16 mouse cellular contexts compared by ENCODE assay signal in the genomic region with DNA sequence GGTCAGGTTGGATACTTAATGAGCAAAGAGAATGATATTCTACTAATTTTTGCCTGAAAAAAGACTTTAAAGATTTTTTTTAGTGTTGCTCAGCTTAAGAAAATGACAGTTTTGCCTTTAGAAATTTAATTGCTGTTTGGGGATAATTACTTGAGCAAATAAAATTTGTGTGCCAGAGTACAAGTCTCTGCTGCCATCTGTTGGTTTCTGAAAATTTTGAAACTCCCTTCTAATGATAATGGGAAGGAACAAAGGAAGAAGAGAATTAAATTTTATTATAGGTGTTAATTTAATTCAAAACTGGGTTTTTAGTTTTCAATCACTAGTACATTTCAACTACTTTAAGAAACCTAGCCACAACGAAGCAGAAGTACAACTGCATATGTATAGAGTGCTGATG.
"Had no signal": no experiment of that assay in that cellular context is flagged by ENCODE, and none has a peak within 500 bp of the region (broad histone marks: within the 10 kb centered on the region; RNA-seq: fewer than 3 reads in every experiment).

No protein-coding gene starts in this region.

- H3K9me3 ChIP-seq: liver, embryonic 13.5 days; midbrain, embryonic 15.5 days; neural tube, embryonic 13.5 days; stomach, embryonic 15.5 days had no signal

- H3K27me3 ChIP-seq: liver, embryonic 13.5 days; midbrain, embryonic 15.5 days; neural tube, embryonic 13.5 days; stomach, embryonic 15.5 days had no signal

- DNase-seq: kidney, adult 18-20 months; kidney, postnatal 25 days; liver, embryonic 13.5 days; lung, adult 2 months; lung, postnatal 14 days; retina, postnatal 1 day; right cerebral cortex, postnatal 25 days; spleen, adult 18-20 months; thymus, postnatal 25 days had no signal

- H3K4me1 ChIP-seq: liver, embryonic 13.5 days; midbrain, embryonic 15.5 days; neural tube, embryonic 13.5 days; stomach, embryonic 15.5 days had no signal

- ATAC-seq: intestine, embryonic 16.5 days; midbrain, embryonic 15.5 days had no signal

- H3K4me3 ChIP-seq: liver, embryonic 13.5 days; midbrain, embryonic 15.5 days; myocyte; neural tube, embryonic 13.5 days; stomach, embryonic 15.5 days had no signal

- H3K4me2 ChIP-seq: liver, embryonic 13.5 days; midbrain, embryonic 15.5 days; neural tube, embryonic 13.5 days; stomach, embryonic 15.5 days had no signal

- H3K27ac ChIP-seq: kidney, postnatal 0 days; liver, embryonic 13.5 days; macrophage; midbrain, embryonic 15.5 days; neural tube, embryonic 13.5 days; stomach, embryonic 15.5 days had no signal

- H3K9ac ChIP-seq: liver, embryonic 13.5 days; midbrain, embryonic 15.5 days; neural tube, embryonic 13.5 days; stomach, embryonic 15.5 days had no signal

- H3K36me3 ChIP-seq: liver, embryonic 13.5 days; midbrain, embryonic 15.5 days; neural tube, embryonic 13.5 days; stomach, embryonic 15.5 days had no signal
